Mouse (Mus musculus): ENCODE results near the gene Mboat2.

The Mboat2 gene

GRCm38 (mm10) chr12:24863762-24864161 is 33.1 kb downstream of the Mboat2 start:
- in situ Hi-C loops (cut with MboI, MseI), result no loop called here

GRCm38 (mm10) chr12:24866645-24867044 is 36.0 kb downstream of the Mboat2 start:
- in situ Hi-C loops (cut with MboI, MseI), result no loop called here

- in situ Hi-C loops (cut with MboI, MseI), result no loop called here
These were observed 38.0 kb downstream of the Mboat2 start for GRCm38 (mm10) chr12:24868694-24869093.

- in situ Hi-C loops (cut with MboI, MseI), result no loop called here
These were observed 38.6 kb downstream of the Mboat2 start for GRCm38 (mm10) chr12:24869231-24869630.

GRCm38 (mm10) chr12:24870901-24871300 is 40.2 kb downstream of the Mboat2 start:
- in situ Hi-C loops (cut with MboI, MseI), result no loop called here

- in situ Hi-C loops (cut with MboI, MseI), result no loop called here
These were observed 41.6 kb downstream of the Mboat2 start for GRCm38 (mm10) chr12:24872264-24872663.

- in situ Hi-C loops (cut with MboI, MseI), result no loop called here
These were observed 42.0 kb downstream of the Mboat2 start for GRCm38 (mm10) chr12:24872689-24873088.

GRCm38 (mm10) chr12:24875908-24876307 is 45.2 kb downstream of the Mboat2 start:
- in situ Hi-C loops (cut with MboI, MseI), result no loop called here

- in situ Hi-C loops (cut with MboI, MseI), result no loop called here
These were observed 46.6 kb downstream of the Mboat2 start for GRCm38 (mm10) chr12:24877231-24877630.

GRCm38 (mm10) chr12:24878090-24878489 is 47.4 kb downstream of the Mboat2 start:
- in situ Hi-C loops (cut with MboI, MseI), result no loop called here

- in situ Hi-C loops (cut with MboI, MseI), result no loop called here
These were observed 48.2 kb downstream of the Mboat2 start for GRCm38 (mm10) chr12:24878735-24879362.

GRCm38 (mm10) chr12:24879613-24880029 is 48.9 kb downstream of the Mboat2 start:
- in situ Hi-C loops (cut with MboI, MseI), result no loop called here

GRCm38 (mm10) chr12:24883279-24883678 is 52.6 kb downstream of the Mboat2 start:
- in situ Hi-C loops (cut with MboI, MseI), result no loop called here

- in situ Hi-C loops (cut with MboI, MseI), result no loop called here
These were observed 56.1 kb downstream of the Mboat2 start for GRCm38 (mm10) chr12:24886800-24887199.

- in situ Hi-C loops (cut with MboI, MseI), result no loop called here
These were observed 58.8 kb downstream of the Mboat2 start for GRCm38 (mm10) chr12:24889371-24890051.

GRCm38 (mm10) chr12:24890158-24890557 is 59.5 kb downstream of the Mboat2 start:
- in situ Hi-C loops (cut with MboI, MseI), result no loop called here

- in situ Hi-C loops (cut with MboI, MseI), result no loop called here
These were observed 60.2 kb downstream of the Mboat2 start for GRCm38 (mm10) chr12:24890684-24891459.

GRCm38 (mm10) chr12:24892536-24892935 is 61.9 kb downstream of the Mboat2 start:
- in situ Hi-C loops (cut with MboI, MseI), result no loop called here

GRCm38 (mm10) chr12:24893777-24894468 is 63.2 kb downstream of the Mboat2 start:
- in situ Hi-C loops (cut with MboI, MseI), result no loop called here

GRCm38 (mm10) chr12:24895352-24895751 is 64.7 kb downstream of the Mboat2 start:
- in situ Hi-C loops (cut with MboI, MseI), result no loop called here

- in situ Hi-C loops (cut with MboI, MseI), result no loop called here
These were observed 66.7 kb downstream of the Mboat2 start for GRCm38 (mm10) chr12:24897354-24897753.

- in situ Hi-C loops (cut with MboI, MseI), result no loop called here
These were observed 67.5 kb downstream of the Mboat2 start for GRCm38 (mm10) chr12:24898226-24898625.
